In the genomic region with DNA sequence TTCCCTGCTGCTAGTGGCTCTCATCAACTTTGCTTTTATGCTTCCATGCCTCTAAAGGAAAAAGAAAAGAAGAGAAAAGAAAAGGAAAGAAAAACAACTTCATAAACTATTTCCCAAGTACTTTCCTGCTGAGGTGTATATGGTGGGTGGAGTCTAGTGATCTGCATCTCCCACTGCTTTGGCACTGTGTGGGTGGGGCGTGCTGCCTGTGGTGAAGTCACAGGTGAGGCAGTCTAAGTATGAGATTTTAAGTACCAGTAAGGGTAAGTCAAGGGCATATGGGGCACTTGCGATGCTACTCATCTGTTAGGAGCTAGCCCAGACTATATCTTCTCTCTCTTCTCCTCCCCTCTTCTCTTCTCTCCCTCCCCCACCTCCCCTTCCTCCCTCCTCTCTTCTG, we compare ENCODE assay signal across 21 mouse cellular contexts. TPM values are rescaled to one million over a fixed set of nuclear protein-coding genes. Genes with fewer than 3 reads are reported as not detected.
DNase-seq lines count a peak whose midpoint lies in the region; ATAC-seq and TF ChIP-seq lines count a peak whose summit lies in the region.
"Had no signal": no experiment of that assay in that cellular context is flagged by ENCODE, and none has a peak within 500 bp of the region (broad histone marks: within the 10 kb centered on the region; RNA-seq: fewer than 3 reads in every experiment).

No protein-coding gene starts in this region.

- no peak for TF ChIP-seq CTCF in ES-Bruce4 (IDR thresholded peaks at IDR 0.05; ENCODE audit: low read depth, low read length)

- no peaks in the 10 kb centered on the region for H3K9me3 ChIP-seq in hindbrain, embryonic 16.5 days (ENCODE audit: control insufficient read depth, low read length)
- no peaks in the 10 kb centered on the region for H3K9me3 ChIP-seq in hindbrain, embryonic 10.5 days
- no peaks in the 10 kb centered on the region for H3K9me3 ChIP-seq in ES-Bruce4 (replicated peaks; ENCODE audit: control insufficient read depth, insufficient read depth, low read length, poor library complexity, severe bottlenecking)
- no peaks in the 10 kb centered on the region for H3K9me3 ChIP-seq in ES-E14 (ENCODE audit: control insufficient read depth, insufficient read depth, low read depth, low read length)
- no peaks in the 10 kb centered on the region for H3K9me3 ChIP-seq in limb, embryonic 10.5 days (replicated peaks)
- H3K9me3 ChIP-seq: embryonic facial prominence, embryonic 13.5 days; heart, embryonic 13.5 days; limb, embryonic 15.5 days; neural tube, embryonic 13.5 days had no signal

- 74% methylated on average over 2 of the region's 2 CpGs for WGBS in hindbrain, embryonic 16.5 days
- 78% methylated on average over 2 of the region's 2 CpGs for WGBS in hindbrain, embryonic 10.5 days
- WGBS in limb, embryonic 10.5 days, result 88% methylated on average over 2 of the region's 2 CpGs

- no peaks in the 10 kb centered on the region for H3K4me1 ChIP-seq in hindbrain, embryonic 16.5 days (ENCODE audit: control insufficient read depth, insufficient read depth, low read depth, low read length)
- H3K4me1 ChIP-seq in hindbrain, embryonic 10.5 days (replicated peaks), result peaks cover 21% of the 10 kb centered on the region
- H3K4me1 ChIP-seq in ES-Bruce4 (ENCODE audit: control insufficient read depth, insufficient read depth, low read length) (peaks cover 3% of the 10 kb centered on the region), ES-E14 (ENCODE audit: control insufficient read depth in 2 of 2, insufficient read depth in 2 of 2, low read length in 2 of 2, poor library complexity in 1 of 2) (peaks cover 11 to 21% of the 10 kb centered on the region in 2 experiments)
- peaks cover 22% of the 10 kb centered on the region for H3K4me1 ChIP-seq in limb, embryonic 10.5 days
- H3K4me1 ChIP-seq: embryonic facial prominence, embryonic 13.5 days; heart, embryonic 13.5 days had no signal

- TF ChIP-seq POLR2A in ES-Bruce4 (IDR thresholded peaks at IDR 0.05; ENCODE audit: insufficient read depth, low read length), result no peak

- H3K9ac ChIP-seq in hindbrain, embryonic 16.5 days (ENCODE audit: low read depth, low read length), result no peak overlapping the region
- H3K9ac ChIP-seq in ES-Bruce4 (ENCODE audit: low read depth, poor library complexity, severe bottlenecking), result no peak overlapping the region
- H3K9ac ChIP-seq in ES-E14 (ENCODE audit: insufficient read depth, low read depth, low read length, poor library complexity, severe bottlenecking), result no peak overlapping the region
- H3K9ac ChIP-seq: embryonic facial prominence, embryonic 13.5 days; heart, embryonic 13.5 days; limb, embryonic 15.5 days; liver, postnatal 0 days; neural tube, embryonic 13.5 days had no signal

- no peak overlapping the region for H3K4me3 ChIP-seq in hindbrain, embryonic 16.5 days (ENCODE audit: low read length)
- no peak overlapping the region for H3K4me3 ChIP-seq in hindbrain, embryonic 10.5 days
- H3K4me3 ChIP-seq in ES-Bruce4 (ENCODE audit: low read depth, low read length) (no peak overlapping the region), ES-E14 (ENCODE audit: insufficient read depth in 1 of 2, low read depth in 1 of 2, low read length in 2 of 2, poor library complexity in 1 of 2, severe bottlenecking in 1 of 2) (no peak overlapping the region)
- no peak overlapping the region for H3K4me3 ChIP-seq in limb, embryonic 10.5 days
- H3K4me3 ChIP-seq: embryonic facial prominence, embryonic 13.5 days; heart, embryonic 13.5 days; limb, embryonic 15.5 days; neural tube, embryonic 13.5 days had no signal

- no peaks in the 10 kb centered on the region for H3K27me3 ChIP-seq in hindbrain, embryonic 16.5 days (replicated peaks; ENCODE audit: control insufficient read depth, insufficient read depth, low read length)
- peaks cover 9% of the 10 kb centered on the region; the same call in 1 of the 2 replicates for H3K27me3 ChIP-seq in hindbrain, embryonic 10.5 days (ENCODE audit: insufficient read depth, poor library complexity, severe bottlenecking)
- H3K27me3 ChIP-seq in ES-Bruce4 (ENCODE audit: control insufficient read depth, insufficient read depth, low read length, poor library complexity, severe bottlenecking), result no peaks in the 10 kb centered on the region
- no peaks in the 10 kb centered on the region for H3K27me3 ChIP-seq in limb, embryonic 10.5 days (ENCODE audit: low read depth, poor library complexity, severe bottlenecking)
- H3K27me3 ChIP-seq: embryonic facial prominence, embryonic 13.5 days; heart, embryonic 13.5 days; limb, embryonic 15.5 days; neural tube, embryonic 13.5 days had no signal

- no peak for TF ChIP-seq EP300 in ES-Bruce4 (IDR thresholded peaks at IDR 0.05; ENCODE audit: insufficient read depth, low read depth, low read length)

- H3K36me3 ChIP-seq in hindbrain, embryonic 16.5 days (ENCODE audit: control insufficient read depth, insufficient read depth, low read length), result no peaks in the 10 kb centered on the region
- no peaks in the 10 kb centered on the region for H3K36me3 ChIP-seq in hindbrain, embryonic 10.5 days
- no peaks in the 10 kb centered on the region for H3K36me3 ChIP-seq in ES-Bruce4 (ENCODE audit: control insufficient read depth, insufficient read depth, low read length, poor library complexity, severe bottlenecking)
- H3K36me3 ChIP-seq in ES-E14 (ENCODE audit: control insufficient read depth, insufficient read depth, low read length, poor library complexity, severe bottlenecking), result no peaks in the 10 kb centered on the region
- H3K36me3 ChIP-seq in limb, embryonic 10.5 days, result no peaks in the 10 kb centered on the region
- H3K36me3 ChIP-seq: embryonic facial prominence, embryonic 13.5 days; heart, embryonic 13.5 days; limb, embryonic 15.5 days; neural tube, embryonic 13.5 days had no signal

- in situ Hi-C loops in ES-E14 (cut with MboI; ENCODE audit: low sequenced_read_pairs in 2 of 2, unreplicated experiment in 2 of 2), result no loop called here

- H3K4me2 ChIP-seq in hindbrain, embryonic 16.5 days (ENCODE audit: low read length), result no peak overlapping the region
- H3K4me2 ChIP-seq: embryonic facial prominence, embryonic 13.5 days; heart, embryonic 13.5 days; limb, embryonic 15.5 days; neural tube, embryonic 13.5 days had no signal

- no peak for DNase-seq in hindbrain, embryonic 10.5 days (ENCODE audit: low spot score)
- no peak for DNase-seq in ES-E14 (ENCODE audit: low read depth, low spot score)
- no peak for DNase-seq in limb, embryonic 10.5 days (ENCODE audit: low spot score)
- DNase-seq in right cerebral cortex, postnatal 25 days, result no peak
- DNase-seq in urinary bladder, postnatal 25 days (ENCODE audit: low spot score), result no peak
- DNase-seq: heart, postnatal 36 days; kidney, adult 11 months; kidney, postnatal 14 days; liver, postnatal 0 days; thymus, adult 2 months had no signal

- no peak for ATAC-seq in hindbrain, embryonic 16.5 days
- ATAC-seq: liver, postnatal 0 days had no signal

- peak overlapping the region; percentile 29; the same call in 1 of the 2 replicates for H3K27ac ChIP-seq in hindbrain, embryonic 16.5 days (ENCODE audit: low read depth, low read length)
- H3K27ac ChIP-seq in hindbrain, embryonic 10.5 days, result no peak overlapping the region; the same call in 1 of the 2 replicates
- peak overlapping the region; percentile 21; the same call in 1 of the 2 replicates for H3K27ac ChIP-seq in ES-Bruce4 (ENCODE audit: insufficient read depth, low read length)
- H3K27ac ChIP-seq in ES-E14 (ENCODE audit: insufficient read depth, low read depth, low read length, poor library complexity, severe bottlenecking), result peak overlapping the region; percentile 72; the same call in 1 of the 2 replicates
- peak overlapping the region; percentile 42; the same call in 1 of the 2 replicates for H3K27ac ChIP-seq in limb, embryonic 10.5 days
- H3K27ac ChIP-seq: embryonic facial prominence, embryonic 13.5 days; heart, embryonic 13.5 days; limb, embryonic 15.5 days; neural tube, embryonic 13.5 days had no signal

TF ChIP-seq in ES-E14, 5 proteins besides CTCF, POLR2A, EP300 and RAD21:
- no peak for TF ChIP-seq HCFC1 (IDR thresholded peaks at IDR 0.05; ENCODE audit: borderline replicate concordance, insufficient read depth, low read length)
- no peak for TF ChIP-seq ZNF384 (IDR thresholded peaks at IDR 0.05; ENCODE audit: low read depth, low read length)
- TF ChIP-seq ZC3H11A (IDR thresholded peaks at IDR 0.05; ENCODE audit: borderline replicate concordance, low read depth, low read length), result no peak
- TF ChIP-seq CHD2 (IDR thresholded peaks at IDR 0.05; ENCODE audit: low read depth, low read length), result no peak
- TF ChIP-seq MAFK (IDR thresholded peaks at IDR 0.05; ENCODE audit: insufficient read depth, low read depth, low read length), result no peak

RNA-seq across cellular contexts. Expression of gene Spesp1, which starts 60.0 kb away (rescaled TPM):
- not detected in 2 replicates for polyA plus RNA-seq in hindbrain, embryonic 16.5 days (2015; fragmentation: Nextera tagmentation; extraction: Ambion mirVana)
- polyA plus RNA-seq in hindbrain, embryonic 10.5 days (2016; fragmentation: Nextera tagmentation; extraction: Ambion mirVana), result not detected in 2 replicates
- polyA plus RNA-seq in ES-Bruce4 (2011; ENCODE audit: insufficient read depth, insufficient read length, low read depth, missing spikeins), result not detected in 2 replicates
- total RNA-seq in ES-E14 (2012; rRNA removed), result 2.1 and 2.5 TPM in 2 replicates
- not detected in 2 replicates for polyA plus RNA-seq in limb, embryonic 10.5 days (2016; fragmentation: Nextera tagmentation; extraction: Ambion mirVana)
- total RNA-seq: adrenal gland, postnatal 10 days; common myeloid progenitor, adult 5-6 weeks; granulocyte monocyte progenitor cell, adult 5-6 weeks; heart, postnatal 36 days; monocyte, adult 5-6 weeks had no signal
- polyA plus RNA-seq: brain, embryonic 14.5 days; embryonic facial prominence, embryonic 13.5 days; heart, embryonic 13.5 days; limb, embryonic 15.5 days; liver, postnatal 0 days; neural tube, embryonic 13.5 days had no signal
